Mouse (Mus musculus) cerebellum, adult 9-11 months (tissue): ENCODE measurements at regions not wholly inside any gene's neighbourhood (a gene's known extent, or its start where the extent isn't known, plus 50 kb on each side); places are given as distances from the start of the nearest gene placed in this dataset.

ENCODE experiments used
- DNase-seq: peaks from one replicate; pipeline ENCODE4 v3.0.0; 2022

- DNase-seq: no peak
Measured at GRCm38 (mm10) chr13:42522553-42522952, 157.9 kb upstream of the Phactr1 start.

- no peak for DNase-seq
Measured at GRCm38 (mm10) chr13:42526163-42526562, 154.3 kb upstream of the Phactr1 start.

- no peak for DNase-seq
Measured at GRCm38 (mm10) chr13:42526966-42527365, 153.5 kb upstream of the Phactr1 start.

- DNase-seq: no peak
Measured at GRCm38 (mm10) chr13:42528169-42528568, 152.3 kb upstream of the Phactr1 start.

GRCm38 (mm10) chr13:42536501-42537210 lies 143.8 kb upstream of the Phactr1 start:
- DNase-seq: no peak

- no peak for DNase-seq
Measured at GRCm38 (mm10) chr13:42538046-42538445, 142.4 kb upstream of the Phactr1 start.

GRCm38 (mm10) chr13:42544536-42545094 lies 135.8 kb upstream of the Phactr1 start:
- no peak for DNase-seq

- DNase-seq: no peak
Measured at GRCm38 (mm10) chr13:42546389-42546788, 134.0 kb upstream of the Phactr1 start.

- DNase-seq: no peak
Measured at GRCm38 (mm10) chr13:42546851-42547250, 133.6 kb upstream of the Phactr1 start.

GRCm38 (mm10) chr13:42549021-42549559 lies 131.3 kb upstream of the Phactr1 start:
- no peak for DNase-seq

GRCm38 (mm10) chr13:42554961-42555360 lies 125.5 kb upstream of the Phactr1 start:
- DNase-seq: no peak

GRCm38 (mm10) chr13:42558526-42558925 lies 121.9 kb upstream of the Phactr1 start:
- DNase-seq: no peak

- no peak for DNase-seq
Measured at GRCm38 (mm10) chr13:42561446-42561845, 119.0 kb upstream of the Phactr1 start.

GRCm38 (mm10) chr13:42565291-42566058 lies 114.9 kb upstream of the Phactr1 start:
- no peak for DNase-seq

- no peak for DNase-seq
Measured at GRCm38 (mm10) chr13:42570600-42571348, 109.6 kb upstream of the Phactr1 start.

GRCm38 (mm10) chr13:42574189-42574588 lies 106.2 kb upstream of the Phactr1 start:
- no peak for DNase-seq

- peak; percentile 50 for DNase-seq
Measured at GRCm38 (mm10) chr13:42575725-42576426, 104.5 kb upstream of the Phactr1 start.

GRCm38 (mm10) chr13:42579471-42579870 lies 101.0 kb upstream of the Phactr1 start:
- no peak for DNase-seq

- DNase-seq: no peak
Measured at GRCm38 (mm10) chr13:42589136-42589535, 91.3 kb upstream of the Phactr1 start.

GRCm38 (mm10) chr13:42589607-42590006 lies 90.8 kb upstream of the Phactr1 start:
- no peak for DNase-seq

- DNase-seq: no peak
Measured at GRCm38 (mm10) chr13:42590415-42590814, 90.0 kb upstream of the Phactr1 start.

- no peak for DNase-seq
Measured at GRCm38 (mm10) chr13:42592945-42593344, 87.5 kb upstream of the Phactr1 start.
